Mouse (Mus musculus) C2C12 (cell line): ENCODE measurements at regions not wholly inside any gene's neighbourhood (a gene's known extent, or its start where the extent isn't known, plus 50 kb on each side); places are given as distances from the start of the nearest gene placed in this dataset.

Source experiments
- H3K27me3 ChIP-seq: one replicate; pipeline ENCODE4 v1.6.1; 2011; ENCODE audit not compliant: control insufficient read depth, insufficient read depth, insufficient read length
- H3K36me3 ChIP-seq: one replicate; pipeline ENCODE4 v1.6.1; 2011; ENCODE audit not compliant: control insufficient read depth, insufficient read depth
- H3K4me3 ChIP-seq: one replicate; pipeline ENCODE4 v1.5.1; 2011; ENCODE audit warnings: mild to moderate bottlenecking, control low read depth; ENCODE audit not compliant: poor library complexity, insufficient read depth, severe bottlenecking
- H3K79me2 ChIP-seq: one replicate; pipeline ENCODE4 v1.6.1; 2011; ENCODE audit not compliant: control insufficient read depth, insufficient read depth
- H3K79me3 ChIP-seq: one replicate; pipeline ENCODE4 v1.6.1; 2011; ENCODE audit warnings: low read depth, control low read depth
- H3ac ChIP-seq: one replicate; pipeline ENCODE3; 2011; ENCODE audit warnings: low read depth; ENCODE audit not compliant: control insufficient read depth, insufficient read length
- CEBPB ChIP-seq: IDR thresholded peaks from one replicate; pipeline ENCODE4 v1.6.1; 2011; ENCODE audit warnings: low read depth, mild to moderate bottlenecking, control low read depth, moderate library complexity
- CTCF ChIP-seq: IDR thresholded peaks from one replicate; pipeline ENCODE4 v1.5.1; 2011; ENCODE audit not compliant: control insufficient read depth, insufficient read depth, insufficient read length
- FOSL1 ChIP-seq: IDR thresholded peaks from one replicate; pipeline ENCODE4 v1.8.0; 2011; ENCODE audit warnings: mild to moderate bottlenecking, low read length; ENCODE audit not compliant: poor library complexity, insufficient read depth, severe bottlenecking
- MAX ChIP-seq: IDR thresholded peaks from one replicate; pipeline ENCODE4 v1.6.1; 2011; ENCODE audit warnings: mild to moderate bottlenecking, control low read depth
- MYOD1 ChIP-seq: IDR thresholded peaks from one replicate; pipeline ENCODE4 v1.6.1; 2011; ENCODE audit warnings: low read depth; ENCODE audit not compliant: control insufficient read depth, insufficient read length
- MYOG ChIP-seq: IDR thresholded peaks from one replicate; pipeline ENCODE4 v1.6.1; 2011; ENCODE audit not compliant: control insufficient read depth, insufficient read length; ENCODE audit errors: extremely low read depth
- USF1 ChIP-seq: IDR thresholded peaks from one replicate; pipeline ENCODE4 v1.6.1; 2011; ENCODE audit warnings: low read depth, mild to moderate bottlenecking, control low read depth, moderate library complexity

- Histone ChIP-seq H3K79me2 (no peaks in the 10 kb centered on the region), H3ac (no peak overlapping the region), H3K36me3 (no peaks in the 10 kb centered on the region), H3K79me3 (no peaks in the 10 kb centered on the region), H3K4me3 (no peak overlapping the region), H3K27me3 (peaks cover 6% of the 10 kb centered on the region)
- TF ChIP-seq USF1 (no peak), CTCF (no peak), FOSL1 (no peak), MYOG (no peak), CEBPB (no peak), MYOD1 (no peak), MAX (no peak)
Observed at GRCm38 (mm10) chr9:118228691-118229427, 78.9 kb upstream of the Cmc1 start.

GRCm38 (mm10) chr9:118240711-118241110 is 90.7 kb upstream of the Cmc1 start:
- H3K36me3 ChIP-seq = no peaks in the 10 kb centered on the region
- no peak overlapping the region for H3K4me3 ChIP-seq
- H3K27me3 ChIP-seq = no peaks in the 10 kb centered on the region
- H3K79me2 ChIP-seq = no peaks in the 10 kb centered on the region
- no peak for TF ChIP-seq MAX
- TF ChIP-seq USF1 = no peak
- no peak for TF ChIP-seq MYOD1
- TF ChIP-seq FOSL1 = no peak
- TF ChIP-seq CTCF = no peak
- TF ChIP-seq CEBPB = no peak
- TF ChIP-seq MYOG = no peak
- no peaks in the 10 kb centered on the region for H3K79me3 ChIP-seq
- no peak overlapping the region for H3ac ChIP-seq

- Histone ChIP-seq H3ac (no peak overlapping the region), H3K79me2 (no peaks in the 10 kb centered on the region), H3K4me3 (no peak overlapping the region), H3K79me3 (no peaks in the 10 kb centered on the region), H3K36me3 (no peaks in the 10 kb centered on the region), H3K27me3 (no peaks in the 10 kb centered on the region)
- no peak for TF ChIP-seq FOSL1
- TF ChIP-seq MYOG = no peak
- TF ChIP-seq CEBPB = no peak
- TF ChIP-seq CTCF = no peak
- TF ChIP-seq USF1 = no peak
- no peak for TF ChIP-seq MAX
- TF ChIP-seq MYOD1 = no peak
Observed at GRCm38 (mm10) chr9:118246820-118247628, 97.0 kb upstream of the Cmc1 start.

GRCm38 (mm10) chr9:118253829-118254228 is 103.9 kb upstream of the Cmc1 start:
- no peaks in the 10 kb centered on the region for H3K79me2 ChIP-seq
- no peaks in the 10 kb centered on the region for H3K79me3 ChIP-seq
- no peaks in the 10 kb centered on the region for H3K36me3 ChIP-seq
- H3K4me3 ChIP-seq = no peak overlapping the region
- H3ac ChIP-seq = no peak overlapping the region
- no peak for TF ChIP-seq CEBPB
- TF ChIP-seq CTCF = no peak
- no peak for TF ChIP-seq MYOD1
- no peak for TF ChIP-seq MAX
- no peak for TF ChIP-seq MYOG
- TF ChIP-seq FOSL1 = no peak
- TF ChIP-seq USF1 = no peak
- no peaks in the 10 kb centered on the region for H3K27me3 ChIP-seq

GRCm38 (mm10) chr9:118255200-118255733 is 105.3 kb upstream of the Cmc1 start:
- Histone ChIP-seq H3K36me3 (no peaks in the 10 kb centered on the region), H3K79me2 (no peaks in the 10 kb centered on the region), H3K79me3 (no peaks in the 10 kb centered on the region), H3K4me3 (no peak overlapping the region), H3K27me3 (no peaks in the 10 kb centered on the region), H3ac (no peak overlapping the region)
- TF ChIP-seq MYOD1 = no peak
- TF ChIP-seq CTCF = no peak
- no peak for TF ChIP-seq MAX
- no peak for TF ChIP-seq FOSL1
- TF ChIP-seq CEBPB = no peak
- TF ChIP-seq USF1 = no peak
- no peak for TF ChIP-seq MYOG
